Mouse (Mus musculus): ENCODE data around the gene Itpa. TPM values are rescaled to one million over a fixed set of nuclear protein-coding genes. Genes with fewer than 3 reads are reported as not detected.
"Not testable (repeated sequence)": the region's sequence is repeated elsewhere in the genome, so short reads cannot be mapped to it uniquely, and the experiment has no call there.

The Itpa gene
- polyA plus RNA-seq, 1 experiment from 2014 or later, result 139 TPM

DNA sequence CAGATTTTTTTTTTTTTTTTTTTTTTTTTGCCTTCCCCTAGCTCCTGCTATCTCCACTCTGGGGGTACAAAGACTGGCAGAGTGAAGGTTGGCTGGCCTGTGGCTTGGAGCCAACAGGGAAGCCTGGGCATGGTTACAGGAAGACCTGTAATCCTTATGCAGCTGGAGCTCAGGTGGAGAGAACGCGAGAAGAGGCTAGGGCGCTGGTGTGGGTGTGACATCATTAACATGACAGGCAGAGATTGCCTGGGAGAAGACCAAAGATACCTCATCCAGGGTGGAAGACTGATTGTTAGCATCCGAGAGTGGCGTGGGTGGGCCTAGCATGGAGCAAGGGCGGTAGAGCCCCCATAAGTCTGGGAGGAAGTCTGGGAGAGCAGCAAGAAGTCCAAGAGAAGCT, 28.1 kb upstream of the Itpa start:
- no peak overlapping the region for H3K27ac ChIP-seq (replicated peaks)
- no peak for ATAC-seq (ENCODE audit: low FRiP score, low read depth)
- no peak overlapping the region for H3K9ac ChIP-seq (replicated peaks)
- peaks cover 34% of the 10 kb centered on the region for H3K4me1 ChIP-seq
- H3K27me3 ChIP-seq, result peaks cover 77% of the 10 kb centered on the region
- WGBS, result 89% methylated on average over 6 of the region's 6 CpGs
- no peak overlapping the region for H3K4me3 ChIP-seq
- no peak overlapping the region for H3K4me2 ChIP-seq (replicated peaks)
- no peaks in the 10 kb centered on the region for H3K36me3 ChIP-seq
- H3K9me3 ChIP-seq, result no peaks in the 10 kb centered on the region

DNA sequence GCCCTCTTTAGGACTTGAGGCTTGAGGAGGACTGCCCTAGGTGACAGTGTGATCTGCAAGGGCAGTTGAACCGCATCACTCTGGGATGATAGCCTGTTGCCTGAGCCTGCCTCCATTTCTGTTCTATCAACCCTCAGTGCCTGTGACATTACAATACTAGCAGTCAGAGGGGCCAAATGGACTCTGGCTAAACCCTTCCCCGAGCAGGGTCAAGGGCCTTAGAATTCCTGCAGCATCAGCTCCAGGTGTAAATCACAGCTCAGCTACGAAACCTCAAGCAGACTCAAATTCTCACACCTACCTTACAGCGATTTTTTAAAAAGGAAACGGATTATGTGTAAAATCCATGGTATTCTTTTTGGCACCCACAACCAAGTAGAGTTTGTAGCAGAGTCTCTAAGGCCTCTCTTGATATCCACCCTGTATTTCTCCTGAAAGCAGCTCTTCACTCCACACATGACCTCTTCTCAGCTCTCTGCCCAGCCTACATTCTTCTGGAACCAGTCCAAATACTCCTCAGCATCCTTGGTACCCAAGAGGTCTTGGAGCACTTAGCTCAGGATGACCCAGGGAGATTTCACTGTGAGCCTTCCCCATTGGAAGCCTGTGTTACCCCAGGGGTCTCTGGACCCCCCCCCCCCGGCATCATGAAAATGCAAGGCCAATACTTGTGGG, 25.9 kb upstream of the Itpa start:
- Histone ChIP-seq H3K4me3 (peak overlapping the region; percentile 59; the same call in 1 of the 2 replicates), H3K9ac (replicated peaks) (peak overlapping the region; percentile 76; the same call in 1 of the 2 replicates), H3K27ac (replicated peaks) (no peak overlapping the region), H3K9me3 (no peaks in the 10 kb centered on the region), H3K4me2 (replicated peaks) (peak overlapping the region; percentile 95), H3K4me1 (peaks cover 16% of the 10 kb centered on the region; the same call in 1 of the 2 replicates), H3K36me3 (no peaks in the 10 kb centered on the region), H3K27me3 (peaks cover 55% of the 10 kb centered on the region)
- WGBS, result 73% methylated on average over 6 of the region's 6 CpGs
- no peak for ATAC-seq (ENCODE audit: low FRiP score, low read depth)

DNA sequence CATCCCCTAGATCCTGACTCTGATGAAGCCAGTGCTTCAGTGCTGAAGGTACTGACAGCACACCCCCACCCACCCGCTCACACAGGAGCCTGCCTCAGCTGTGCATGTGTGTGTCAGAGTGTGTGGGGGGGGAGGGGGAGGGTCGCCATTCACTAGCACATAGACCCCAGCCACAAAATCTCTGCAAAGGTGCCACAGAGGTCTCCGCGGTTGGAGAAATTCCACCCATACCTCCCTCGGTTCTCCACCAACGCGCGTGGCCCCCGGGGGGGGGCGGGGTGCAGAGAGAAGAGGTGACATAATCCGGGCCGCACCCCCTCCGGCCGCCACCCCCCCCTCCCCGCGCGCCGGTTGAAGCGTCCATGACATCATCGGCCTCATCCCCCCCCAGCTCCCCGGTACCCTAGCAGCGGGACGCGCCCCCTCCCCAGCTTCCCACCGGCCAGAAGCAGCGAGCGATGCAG, 25.2 kb upstream of the Itpa start:
- Histone ChIP-seq H3K4me2 (replicated peaks) (peak overlapping the region; percentile 95), H3K36me3 (0 out of 2 replicates have a peak, but pooled peaks cover 4% of the 10 kb centered on the region), H3K4me3 (peak overlapping the region; percentile 59), H3K9me3 (no peaks in the 10 kb centered on the region), H3K9ac (replicated peaks) (peak overlapping the region; percentile 76), H3K27ac (replicated peaks) (0 out of 2 replicates have a peak overlapping the region, but pooled peaks have one; percentile 31), H3K4me1 (peaks cover 16% of the 10 kb centered on the region; the same call in 1 of the 2 replicates), H3K27me3 (peaks cover 48% of the 10 kb centered on the region)
- ATAC-seq (ENCODE audit: low FRiP score, low read depth), result peak; percentile 71
- WGBS, result 2% methylated on average over 12 of the region's 27 CpGs

DNA sequence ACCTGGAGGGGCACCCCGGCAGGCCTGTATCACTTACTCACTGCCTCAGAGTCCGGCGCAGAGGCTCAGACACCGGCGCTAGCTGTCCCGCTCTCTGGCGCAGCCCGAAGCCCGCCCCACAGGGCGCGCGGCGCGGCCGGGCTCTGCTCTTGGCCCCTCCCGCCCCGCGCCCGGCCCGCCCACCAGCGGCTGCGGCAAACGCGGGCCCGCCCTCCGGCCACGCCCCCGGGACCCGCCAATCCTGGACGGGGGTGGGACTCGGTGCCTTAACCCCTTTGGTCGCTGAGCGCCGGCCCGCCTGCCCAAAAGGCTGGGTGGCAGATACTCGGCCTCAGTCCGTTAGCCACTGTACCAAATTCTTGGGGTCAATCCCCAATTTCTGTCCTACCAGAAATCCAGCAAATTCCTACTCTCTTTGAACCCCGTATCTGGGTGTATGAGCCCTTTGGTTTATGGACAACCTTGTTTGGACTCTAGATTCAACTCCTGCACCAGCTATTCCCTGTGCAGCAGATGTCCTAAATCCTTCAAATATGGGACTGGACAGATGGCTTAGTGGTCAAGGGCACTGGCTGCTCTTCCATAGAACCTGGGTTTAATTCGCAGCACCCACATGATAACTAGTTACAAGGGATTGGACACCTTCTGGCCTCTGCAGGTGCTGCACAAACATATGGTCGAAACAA, 24.6 kb upstream of the Itpa start, which contains the start of gene Lzts3:
Gene Lzts3, minus strand, starts transcription at position 120 of the 686 bp plus-strand sequence.
- Histone ChIP-seq H3K4me2 (replicated peaks) (peak within 1 kb of the TSS; percentile 95), H3K4me1 (peaks cover 16% of the 10 kb centered on the region; the same call in 1 of the 2 replicates), H3K36me3 (0 out of 2 replicates have a peak, but pooled peaks cover 4% of the 10 kb centered on the region), H3K9me3 (no peaks in the 10 kb centered on the region), H3K27me3 (peaks cover 42% of the 10 kb centered on the region), H3K27ac (replicated peaks) (peak within 1 kb of the TSS; percentile 31; the same call in 1 of the 2 replicates), H3K4me3 (peak within 1 kb of the TSS; percentile 59), H3K9ac (replicated peaks) (peak within 1 kb of the TSS; percentile 76)
- ATAC-seq (ENCODE audit: low FRiP score, low read depth), result peak; percentile 97
- WGBS, result 6% methylated on average over 20 of the region's 40 CpGs

DNA sequence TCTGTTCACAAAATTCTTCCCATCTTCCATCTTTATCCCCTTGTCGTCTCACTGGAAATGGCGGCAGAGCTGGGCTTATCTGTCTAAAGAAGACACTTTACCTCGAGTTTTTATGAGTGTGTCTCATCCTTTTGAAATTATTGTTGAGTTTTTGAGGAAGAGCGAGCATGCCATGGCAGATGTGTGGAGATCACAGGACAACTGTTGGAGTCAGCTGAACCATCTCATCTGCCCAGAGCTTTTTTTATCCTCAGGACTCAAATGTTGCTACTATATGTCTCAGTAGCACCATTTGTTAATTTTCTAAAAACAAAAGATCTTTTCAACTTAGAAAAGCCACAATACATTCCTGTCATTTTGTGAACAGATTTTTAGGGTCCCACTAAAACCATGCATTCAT, 22.2 kb upstream of the Itpa start:
- Histone ChIP-seq H3K27ac (replicated peaks) (no peak overlapping the region), H3K9me3 (no peaks in the 10 kb centered on the region), H3K4me3 (no peak overlapping the region), H3K9ac (replicated peaks) (no peak overlapping the region), H3K4me2 (replicated peaks) (no peak overlapping the region), H3K27me3 (peaks cover 18% of the 10 kb centered on the region), H3K4me1 (peaks cover 16% of the 10 kb centered on the region; the same call in 1 of the 2 replicates), H3K36me3 (0 out of 2 replicates have a peak, but pooled peaks cover 4% of the 10 kb centered on the region)
- 82% methylated on average over 4 of the region's 4 CpGs for WGBS
- no peak for ATAC-seq (ENCODE audit: low FRiP score, low read depth)

DNA sequence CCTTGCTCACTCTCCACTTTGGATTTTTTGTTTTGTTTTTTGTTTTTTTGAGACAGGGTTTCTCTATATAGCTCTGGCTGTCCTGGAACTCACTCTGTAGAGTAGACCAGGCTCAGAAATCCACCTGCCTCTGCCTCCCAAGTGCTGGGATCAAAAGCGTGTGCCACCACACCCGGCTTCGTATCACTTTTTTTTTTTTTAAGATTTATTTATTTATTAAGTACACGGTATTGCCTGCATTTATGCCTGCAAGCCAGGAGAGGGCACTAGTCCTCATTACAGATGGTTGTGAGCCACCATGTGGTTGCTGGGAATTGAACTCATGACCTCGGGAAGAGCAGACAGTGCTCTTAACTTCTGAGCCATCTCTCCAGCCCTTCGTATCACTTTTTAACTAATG, 18.4 kb upstream of the Itpa start:
- not testable (repeated sequence) for ATAC-seq (ENCODE audit: low FRiP score, low read depth); H3K27me3 ChIP-seq; H3K27ac ChIP-seq (replicated peaks); H3K4me2 ChIP-seq (replicated peaks); H3K9me3 ChIP-seq; H3K9ac ChIP-seq (replicated peaks); H3K4me3 ChIP-seq; H3K4me1 ChIP-seq
- peaks cover 21% of the 10 kb centered on the region for H3K36me3 ChIP-seq
- 85% methylated on average over 6 of the region's 6 CpGs for WGBS

DNA sequence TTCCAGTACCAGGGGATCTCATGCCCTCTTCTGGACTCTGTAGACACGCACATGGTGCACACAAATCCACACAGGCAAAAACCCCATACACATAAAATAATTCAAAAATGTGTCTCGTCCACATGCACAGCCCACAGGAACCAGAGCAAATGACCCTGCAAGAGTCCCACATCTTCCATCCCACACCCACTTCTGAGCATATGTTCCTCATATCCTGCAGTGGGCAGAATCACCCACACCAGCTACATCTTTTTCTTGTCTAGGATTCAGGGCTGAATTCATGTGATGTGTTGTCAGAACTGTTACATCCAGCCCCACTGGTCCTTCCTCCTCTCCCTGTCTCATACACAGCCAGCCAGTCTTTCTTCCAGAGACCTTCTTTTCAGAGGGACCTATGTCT, 14.1 kb upstream of the Itpa start:
- Histone ChIP-seq H3K9me3 (no peaks in the 10 kb centered on the region), H3K4me1 (no peaks in the 10 kb centered on the region), H3K4me2 (replicated peaks) (no peak overlapping the region), H3K36me3 (peaks cover 59% of the 10 kb centered on the region), H3K4me3 (no peak overlapping the region), H3K27ac (replicated peaks) (no peak overlapping the region), H3K27me3 (no peaks in the 10 kb centered on the region), H3K9ac (replicated peaks) (no peak overlapping the region)
- WGBS, result 90% methylated on average over 2 of the region's 2 CpGs
- no peak for ATAC-seq (ENCODE audit: low FRiP score, low read depth)

DNA sequence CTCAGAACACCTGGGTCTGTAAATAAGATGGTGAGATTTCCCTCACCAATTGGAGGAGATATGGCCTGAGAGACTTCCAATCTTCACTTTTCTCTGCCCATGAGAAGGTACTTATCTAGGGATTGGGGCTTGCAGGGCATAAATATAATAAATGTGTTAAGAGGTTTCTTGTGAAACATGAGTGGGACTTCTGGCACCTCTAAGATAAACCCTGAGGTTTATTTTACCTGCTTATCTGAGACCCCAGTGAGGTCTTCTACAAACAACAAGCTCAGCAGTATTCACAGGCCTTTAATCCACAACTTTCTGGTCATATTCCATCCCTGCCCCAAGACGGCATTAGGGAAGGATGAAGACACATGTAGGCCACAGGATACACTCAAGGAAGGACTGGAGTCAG, 13.7 kb upstream of the Itpa start:
- Histone ChIP-seq H3K27me3 (no peaks in the 10 kb centered on the region), H3K27ac (replicated peaks) (no peak overlapping the region), H3K4me1 (no peaks in the 10 kb centered on the region), H3K9ac (replicated peaks) (no peak overlapping the region), H3K36me3 (peaks cover 63% of the 10 kb centered on the region), H3K4me2 (replicated peaks) (no peak overlapping the region), H3K4me3 (no peak overlapping the region), H3K9me3 (no peaks in the 10 kb centered on the region)
- 88% methylated on average over 1 of the region's 1 CpGs for WGBS
- ATAC-seq (ENCODE audit: low FRiP score, low read depth), result no peak

DNA sequence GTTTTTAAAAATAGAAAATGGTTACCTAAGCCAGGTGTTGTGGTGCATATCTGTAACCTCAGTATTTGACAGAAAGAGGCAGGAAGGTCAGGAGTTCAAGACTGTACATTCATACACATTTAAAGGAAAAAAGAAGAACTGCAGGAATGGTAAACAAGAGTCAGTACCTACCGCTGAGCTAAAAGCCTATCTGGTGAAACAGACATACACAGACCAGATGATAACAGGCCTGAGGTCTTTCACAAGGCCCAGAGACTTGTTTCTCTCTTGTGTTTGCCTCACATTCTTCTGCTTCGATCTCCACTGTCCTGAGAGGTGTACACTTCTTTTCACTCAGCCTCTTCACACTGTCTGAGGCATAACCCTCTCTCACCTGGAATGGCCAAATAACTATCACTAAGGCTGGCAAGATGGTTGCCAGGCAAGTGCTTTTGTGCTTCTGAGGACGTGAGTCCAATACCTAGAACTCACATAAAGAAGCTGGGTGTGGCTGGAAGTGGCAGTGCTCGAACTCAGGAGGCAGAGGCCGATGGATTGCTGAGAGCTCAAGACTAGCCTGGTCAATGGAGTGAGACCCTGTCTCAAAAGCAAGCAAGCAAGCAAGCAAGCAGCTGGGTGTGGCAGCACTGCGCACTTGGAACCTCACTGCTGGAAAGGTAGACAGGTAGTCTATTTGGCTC, 11.6 kb upstream of the Itpa start:
- 90% methylated on average over 6 of the region's 6 CpGs for WGBS
- Histone ChIP-seq H3K9me3 (no peaks in the 10 kb centered on the region), H3K27ac (replicated peaks) (no peak overlapping the region), H3K9ac (replicated peaks) (no peak overlapping the region), H3K4me1 (no peaks in the 10 kb centered on the region), H3K4me3 (no peak overlapping the region), H3K4me2 (replicated peaks) (no peak overlapping the region), H3K27me3 (no peaks in the 10 kb centered on the region), H3K36me3 (peaks cover 69% of the 10 kb centered on the region)
- ATAC-seq (ENCODE audit: low FRiP score, low read depth), result no peak

DNA sequence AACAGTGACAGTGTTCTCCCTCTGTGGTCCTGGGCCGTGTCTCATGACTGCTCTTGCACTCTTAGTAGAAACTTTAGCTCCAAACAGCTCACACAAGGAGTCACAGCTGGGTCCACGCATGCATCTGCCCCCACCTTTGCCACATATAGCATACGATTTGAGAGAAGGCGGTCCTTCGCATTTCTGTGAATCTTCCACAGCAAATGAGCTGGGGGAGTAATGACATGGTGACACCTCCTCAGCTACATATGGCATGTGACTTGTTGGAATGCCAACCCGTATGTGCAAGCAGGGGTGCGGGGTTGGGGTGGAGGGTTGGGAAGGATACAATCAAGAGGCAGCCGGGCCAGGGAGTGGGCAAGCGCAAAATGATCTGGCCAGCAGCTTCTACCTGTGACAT, 10.9 kb upstream of the Itpa start:
- H3K9ac ChIP-seq (replicated peaks), result no peak overlapping the region
- no peaks in the 10 kb centered on the region for H3K9me3 ChIP-seq
- H3K4me2 ChIP-seq (replicated peaks), result no peak overlapping the region
- H3K27me3 ChIP-seq, result no peaks in the 10 kb centered on the region
- peaks cover 75% of the 10 kb centered on the region for H3K36me3 ChIP-seq
- no peak overlapping the region for H3K4me3 ChIP-seq
- H3K4me1 ChIP-seq, result no peaks in the 10 kb centered on the region
- H3K27ac ChIP-seq (replicated peaks), result no peak overlapping the region
- 93% methylated on average over 9 of the region's 9 CpGs for WGBS
- no peak for ATAC-seq (ENCODE audit: low FRiP score, low read depth)

DNA sequence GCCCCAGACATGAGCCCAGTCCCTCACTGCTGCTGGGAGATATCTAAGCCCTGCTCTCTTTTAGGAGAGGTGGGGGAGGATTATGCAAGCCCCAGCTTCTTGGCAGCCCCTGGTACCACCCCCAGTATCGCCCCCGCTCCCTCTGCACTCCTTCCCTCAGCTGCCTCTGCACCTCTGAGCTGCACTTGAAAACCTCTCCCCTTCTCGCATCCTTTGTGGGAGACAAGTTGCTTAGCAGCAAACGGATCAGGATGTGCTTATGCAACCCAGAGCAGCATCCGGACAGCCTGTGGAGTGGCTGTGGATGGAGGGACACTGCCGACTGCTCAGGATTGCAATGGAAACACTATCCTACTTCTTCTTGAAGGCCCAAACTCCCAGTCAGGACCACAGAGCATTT, 9.9 kb upstream of the Itpa start:
- no peak for ATAC-seq (ENCODE audit: low FRiP score, low read depth)
- no peak overlapping the region for H3K4me3 ChIP-seq
- no peak overlapping the region for H3K9ac ChIP-seq (replicated peaks)
- H3K36me3 ChIP-seq, result peaks cover 77% of the 10 kb centered on the region
- H3K4me2 ChIP-seq (replicated peaks), result no peak overlapping the region
- H3K27me3 ChIP-seq, result no peaks in the 10 kb centered on the region
- H3K9me3 ChIP-seq, result no peaks in the 10 kb centered on the region
- no peak overlapping the region for H3K27ac ChIP-seq (replicated peaks)
- WGBS, result 86% methylated on average over 6 of the region's 6 CpGs
- H3K4me1 ChIP-seq, result peaks cover 1% of the 10 kb centered on the region; the same call in 1 of the 2 replicates

DNA sequence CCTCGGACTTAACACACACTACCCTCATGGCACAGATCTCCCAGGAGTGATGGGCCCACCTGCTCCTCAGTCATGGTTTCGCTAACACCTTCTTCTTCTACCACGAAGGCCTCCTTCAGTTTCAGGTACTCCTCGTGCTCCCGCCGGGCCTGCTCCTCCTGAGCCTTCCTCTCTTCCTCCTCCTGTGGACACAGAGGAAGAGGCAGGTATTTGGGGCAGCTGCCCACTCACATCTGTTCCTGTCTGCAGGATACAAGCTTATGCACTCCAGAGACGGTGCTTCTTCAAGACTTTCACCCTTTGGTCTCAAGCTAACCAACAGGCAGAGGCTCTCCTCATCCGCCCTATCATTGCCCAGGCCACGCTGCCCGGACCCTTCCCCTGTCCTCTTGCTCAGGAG, 8.9 kb upstream of the Itpa start:
- H3K27ac ChIP-seq (replicated peaks), result no peak overlapping the region
- H3K36me3 ChIP-seq, result peaks cover 74% of the 10 kb centered on the region
- peaks cover 11% of the 10 kb centered on the region for H3K4me1 ChIP-seq
- WGBS, result 95% methylated on average over 10 of the region's 10 CpGs
- H3K4me3 ChIP-seq, result no peak overlapping the region
- H3K9me3 ChIP-seq, result no peaks in the 10 kb centered on the region
- no peak overlapping the region for H3K4me2 ChIP-seq (replicated peaks)
- no peak for ATAC-seq (ENCODE audit: low FRiP score, low read depth)
- H3K27me3 ChIP-seq, result no peaks in the 10 kb centered on the region
- no peak overlapping the region for H3K9ac ChIP-seq (replicated peaks)

Data from midbrain, embryonic 12.5 days (tissue).